Mouse (Mus musculus) spleen, postnatal 14 days (tissue): ENCODE measurements around the gene Pdzd2.

Experiments used
- DNase-seq, 2 experiments: peaks; one replicate each; pipeline ENCODE4 v3.0.0; 2021 to 2022; ENCODE audit warnings: low spot score in 2 of 2

Gene Pdzd2

DNA sequence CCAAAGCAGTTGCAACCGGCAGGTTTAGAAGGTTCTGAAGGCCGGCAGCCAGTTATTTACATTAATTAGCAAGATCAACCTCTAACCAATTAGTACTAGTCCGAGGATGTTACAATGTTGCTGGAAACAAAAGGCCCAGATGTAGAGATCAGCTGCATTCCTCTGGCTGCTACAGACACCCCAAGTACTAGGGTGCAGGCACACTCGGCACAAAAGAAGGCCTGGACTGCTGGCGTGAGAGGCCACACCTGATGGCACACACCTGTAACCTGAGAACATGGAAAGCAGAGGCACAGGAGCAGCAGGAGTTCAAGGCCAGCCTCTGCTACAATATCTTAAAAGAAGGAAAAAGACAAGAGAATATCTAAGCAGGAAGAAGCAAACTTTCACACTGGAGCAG lies 206.5 kb downstream of the Pdzd2 start:
- DNase-seq, result no peak

DNA sequence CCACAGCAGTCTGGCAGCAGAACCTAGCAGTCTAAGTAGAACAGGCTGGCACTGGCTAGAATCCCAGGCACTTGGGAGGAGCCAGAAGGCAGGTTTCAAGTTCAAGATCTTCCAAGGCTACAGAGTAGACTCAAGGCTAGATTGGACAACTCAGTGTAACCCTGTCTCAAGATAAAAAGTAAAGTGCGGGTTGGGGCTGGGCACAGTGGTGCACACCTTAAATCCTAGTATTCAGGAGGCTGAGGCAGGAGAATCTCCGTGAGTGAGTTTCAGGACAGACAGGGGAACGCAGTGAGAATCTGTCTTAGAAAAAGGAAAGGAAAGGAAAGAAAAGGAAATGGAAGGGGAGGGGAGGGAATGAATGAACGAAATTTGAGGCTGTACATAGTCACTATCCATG lies 207.2 kb downstream of the Pdzd2 start:
- no peak for DNase-seq

DNA sequence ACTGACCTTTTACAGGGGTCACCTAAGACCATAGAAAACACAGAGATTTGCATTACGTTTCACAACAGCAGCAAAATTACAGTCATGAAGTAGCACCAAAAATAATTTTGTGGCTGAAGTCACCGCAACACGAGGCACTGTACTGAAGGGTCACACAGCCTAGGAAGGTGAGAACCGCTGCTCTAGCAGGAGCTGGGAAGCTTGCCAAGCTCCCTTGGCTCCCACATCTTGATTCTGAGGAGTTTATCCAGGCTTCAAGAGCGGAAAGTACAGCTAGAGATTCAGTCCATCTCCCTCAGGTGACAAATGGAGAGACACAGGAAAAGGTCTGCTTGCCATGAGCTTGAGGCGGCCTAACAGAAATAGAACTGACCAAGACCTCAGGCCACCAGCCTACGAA lies 216.9 kb downstream of the Pdzd2 start:
- DNase-seq, result no peak

DNA sequence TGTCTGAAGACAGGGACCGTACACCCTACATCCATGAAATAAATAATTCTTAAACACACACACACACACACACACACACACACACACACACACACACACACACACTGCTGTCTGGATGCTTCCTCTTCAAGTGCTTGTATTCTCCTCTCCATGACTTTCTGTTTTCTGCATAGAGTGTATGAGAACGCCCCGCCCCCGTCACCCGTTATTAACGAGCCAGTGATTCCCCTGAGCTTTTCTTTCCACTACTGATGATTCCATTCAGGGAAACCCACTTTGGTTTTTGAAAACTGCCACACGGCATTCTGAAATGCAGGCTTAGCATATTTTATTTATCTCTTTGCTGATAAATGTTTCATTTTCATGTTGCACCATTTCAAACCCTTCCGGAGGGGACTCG lies 219.4 kb downstream of the Pdzd2 start:
- DNase-seq, result no peak

- no peak for DNase-seq
Measured at GRCm38 (mm10) chr15:12518370-12518973, 221.3 kb downstream of the Pdzd2 start.

DNA sequence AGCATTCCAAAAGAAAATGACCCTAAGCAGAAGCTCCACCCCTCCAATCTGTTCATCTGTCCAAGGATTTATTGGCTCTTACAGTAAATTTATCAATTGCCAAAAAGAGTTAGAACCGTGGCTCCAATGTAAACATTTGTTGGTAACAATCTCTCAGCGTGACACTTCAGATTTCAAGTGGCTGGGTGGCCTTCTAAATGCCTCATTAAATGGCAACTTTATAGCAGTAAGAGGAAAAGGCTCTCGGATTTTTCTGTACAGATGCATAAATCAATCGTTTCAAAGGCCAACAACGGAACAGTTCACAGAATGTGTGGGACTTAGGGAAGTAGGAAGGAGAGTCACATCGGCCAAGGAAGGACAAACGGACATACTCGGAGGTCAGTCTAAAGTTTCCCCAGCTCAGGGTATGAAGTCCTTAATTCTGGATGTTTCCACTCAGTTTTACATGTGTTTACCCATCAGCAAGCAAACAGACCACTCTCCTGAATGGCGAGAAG lies 222.4 kb downstream of the Pdzd2 start:
- DNase-seq, result no peak

GRCm38 (mm10) chr15:12515272-12515844 lies 224.4 kb downstream of the Pdzd2 start:
- DNase-seq, result no peak

GRCm38 (mm10) chr15:12513526-12513925 lies 226.2 kb downstream of the Pdzd2 start:
- DNase-seq, result no peak

- DNase-seq, result no peak
Measured at GRCm38 (mm10) chr15:12508765-12509377, 230.9 kb downstream of the Pdzd2 start.

GRCm38 (mm10) chr15:12507523-12507922 lies 232.2 kb downstream of the Pdzd2 start:
- no peak for DNase-seq

- no peak for DNase-seq
Measured at GRCm38 (mm10) chr15:12506514-12506913, 233.2 kb downstream of the Pdzd2 start.

DNA sequence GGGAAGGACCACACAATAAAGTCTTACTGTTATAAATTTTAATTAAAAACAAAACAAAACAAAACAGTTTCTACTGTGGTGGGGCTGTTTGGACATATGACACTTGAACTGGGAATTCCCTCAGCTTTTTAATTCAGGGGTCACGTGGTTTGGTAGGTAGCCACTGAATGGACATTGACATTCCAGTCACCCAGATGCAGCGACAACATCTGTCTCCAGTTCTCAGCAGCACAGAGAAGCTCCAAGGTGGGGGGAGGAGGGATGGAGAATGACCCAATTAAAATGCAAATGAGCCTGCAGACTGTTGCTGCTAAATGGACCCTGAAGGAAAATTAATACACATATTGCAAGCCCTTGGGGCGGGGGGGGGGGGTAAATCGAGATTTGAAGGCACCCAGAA lies 233.6 kb downstream of the Pdzd2 start:
- no peak for DNase-seq

GRCm38 (mm10) chr15:12505556-12505955 lies 234.2 kb downstream of the Pdzd2 start:
- no peak for DNase-seq

- no peak for DNase-seq
Measured at GRCm38 (mm10) chr15:12503907-12504306, 235.8 kb downstream of the Pdzd2 start.

DNA sequence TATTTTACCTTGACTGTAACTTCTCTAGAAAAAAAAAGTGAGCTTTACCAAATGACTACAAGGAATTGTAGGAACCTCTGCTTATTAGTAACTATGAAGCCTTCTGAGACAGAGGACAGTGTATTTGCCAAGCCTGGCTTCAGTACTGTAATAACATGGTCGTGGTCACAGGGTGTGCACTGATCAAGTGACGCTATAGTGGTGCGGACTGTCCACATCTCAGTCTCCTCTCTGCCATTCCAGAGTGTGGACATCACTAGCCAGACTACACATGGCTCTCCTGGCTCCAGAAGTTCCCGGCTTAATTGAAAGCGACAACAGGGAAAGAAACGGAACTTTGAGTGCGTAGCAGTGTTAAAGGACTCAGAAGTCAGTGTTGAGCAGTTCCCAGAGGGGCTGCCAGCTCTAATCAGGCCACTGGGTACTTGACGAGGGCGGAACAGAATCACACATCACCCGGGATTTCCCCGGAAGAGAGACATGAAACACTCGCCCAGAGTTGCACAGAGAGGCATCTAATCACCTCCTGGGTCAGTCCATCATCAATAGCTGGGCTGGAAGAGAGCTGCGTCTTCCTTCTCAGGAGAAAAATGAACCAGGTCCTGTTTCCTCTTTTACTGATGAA lies 237.7 kb downstream of the Pdzd2 start:
- no peak for DNase-seq

DNA sequence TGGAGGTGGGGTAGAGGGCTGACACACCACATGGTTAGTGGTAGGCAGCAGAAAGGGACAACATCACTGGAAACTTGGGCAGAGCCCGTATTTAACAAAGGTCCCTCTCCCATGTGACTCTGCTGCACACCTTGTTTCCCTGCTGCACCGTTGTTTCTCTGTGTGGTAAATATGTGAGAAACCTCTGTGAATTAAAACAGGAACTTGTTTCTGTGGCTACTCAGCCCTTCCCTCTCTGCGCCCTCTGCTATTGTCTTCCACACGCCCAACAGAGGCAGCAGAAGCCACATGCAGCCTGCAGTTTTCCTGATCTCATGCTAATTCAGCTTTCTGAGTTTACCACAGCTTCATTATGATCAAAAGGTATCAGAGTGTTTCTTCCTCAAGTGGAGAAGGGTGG lies 239.1 kb downstream of the Pdzd2 start:
- DNase-seq, result no peak

- DNase-seq, result no peak
Measured at GRCm38 (mm10) chr15:12494084-12494483, 245.6 kb downstream of the Pdzd2 start.

- DNase-seq, result no peak
Measured at GRCm38 (mm10) chr15:12493258-12493657, 246.5 kb downstream of the Pdzd2 start.

GRCm38 (mm10) chr15:12490969-12491368 lies 248.8 kb downstream of the Pdzd2 start:
- no peak for DNase-seq

GRCm38 (mm10) chr15:12490527-12490926 lies 249.2 kb downstream of the Pdzd2 start:
- no peak for DNase-seq

DNA sequence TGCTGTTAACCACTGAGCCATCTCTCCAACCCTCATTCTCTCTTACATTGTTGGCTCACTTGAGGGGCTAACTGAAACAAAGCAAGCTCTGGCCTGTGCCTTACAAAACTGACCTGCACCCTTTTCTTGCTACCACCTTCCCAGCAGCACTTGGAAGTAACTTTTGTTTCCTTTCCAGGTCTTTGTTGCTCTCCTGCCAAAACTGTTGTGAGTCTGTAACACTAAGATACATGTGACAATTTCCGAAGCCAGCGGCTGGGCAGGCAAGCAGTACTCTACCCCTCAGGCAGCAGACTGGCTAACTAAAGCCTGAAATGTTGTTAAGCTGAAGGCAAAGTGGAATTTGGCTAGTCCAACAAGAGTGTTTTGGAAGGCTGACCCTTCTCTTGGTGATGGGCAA lies 251.4 kb downstream of the Pdzd2 start:
- DNase-seq, result no peak

GRCm38 (mm10) chr15:12481261-12481660 lies 258.5 kb downstream of the Pdzd2 start:
- no peak for DNase-seq

- DNase-seq, result no peak
Measured at GRCm38 (mm10) chr15:12480369-12480768, 259.4 kb downstream of the Pdzd2 start.
